Mouse (Mus musculus) hindbrain, postnatal 0 days (tissue): Measurements from ENCODE around the gene 2210010C04Rik. TPM values are rescaled to one million over a fixed set of nuclear protein-coding genes. Genes with fewer than 3 reads are reported as not detected.

Source experiments
- ATAC-seq: fragments of 200-750 bp; cut with Nextera tagmentation; 2 replicates; pipeline ENCODE4 v1.8.0; 2017; ENCODE audit warnings: mild to moderate bottlenecking, moderate TSS enrichment, moderate library complexity
- DNase-seq: peaks from one replicate; pipeline ENCODE4 v3.0.0-alpha.2; 2015; ENCODE audit warnings: low spot score
- H3K27ac ChIP-seq: fragments of 300-500 bp; sonication (generic); 2 replicates; pipeline ENCODE4 v1.5.1; 2014; ENCODE audit warnings: mild to moderate bottlenecking
- H3K27me3 ChIP-seq: fragments of 300-500 bp; sonication (generic); 2 replicates; pipeline ENCODE4 v1.6.1; 2014; ENCODE audit warnings: low read length, mixed read lengths; ENCODE audit not compliant: insufficient read depth
- H3K36me3 ChIP-seq: fragments of 300-500 bp; sonication (generic); 2 replicates; pipeline ENCODE4 v1.6.1; 2014; ENCODE audit warnings: low read length, mixed read lengths; ENCODE audit not compliant: insufficient read depth
- H3K4me1 ChIP-seq: fragments of 300-500 bp; sonication (generic); 2 replicates; pipeline ENCODE4 v1.6.1; 2014; ENCODE audit warnings: antibody characterized with exemption, low read length, mixed read lengths; ENCODE audit not compliant: insufficient read depth
- H3K4me2 ChIP-seq: fragments of 300-500 bp; sonication (generic); 2 replicates; pipeline ENCODE4 v1.6.1; 2014; ENCODE audit warnings: low read depth, mild to moderate bottlenecking, low read length, moderate library complexity, mixed read lengths
- H3K4me3 ChIP-seq: fragments of 300-500 bp; sonication (generic); 2 replicates; pipeline ENCODE4 v1.5.1; 2014; ENCODE audit warnings: low read length
- H3K9ac ChIP-seq: fragments of 300-500 bp; sonication (generic); replicated peaks from 2 replicates; pipeline ENCODE4 v1.6.1; 2014; ENCODE audit warnings: mild to moderate bottlenecking, low read length, moderate library complexity, mixed read lengths
- H3K9me3 ChIP-seq: fragments of 300-500 bp; sonication (generic); 2 replicates; pipeline ENCODE4 v1.6.1; 2016; ENCODE audit warnings: low read length, mixed read lengths
- CTCF ChIP-seq: IDR thresholded peaks from 2 replicates; pipeline ENCODE4 v1.5.1; 2016; ENCODE audit warnings: antibody characterized with exemption, control low read depth, low read depth
- WGBS: fragments of 180-500 bp; shearing (Covaris S2); extraction: QIAGEN DNeasy Blood & Tissue Kit; methylation state at CpG from one replicate; pipeline ENCODE4 v1.1.7; 2014; 5-methylcytosine and 5-hydroxymethylcytosine counted together
- polyA plus RNA-seq: library from polyadenylated mRNA; unstranded; fragments of >200 nt; fragmentation: Nextera tagmentation; extraction: Ambion mirVana; gene quantifications from 2 replicates; pipeline ENCODE4 v1.2.1, GENCODE M21; 2015
- total RNA-seq: library from RNA; depleted of rRNA; stranded (reverse); fragments of >200 nt; gene quantifications from 2 replicates; pipeline ENCODE4 v1.2.3, GENCODE M21; 2014

Gene 2210010C04Rik
- total and polyA plus RNA-seq, 2 experiments from 2014 or later = not detected

- no peak overlapping the region for H3K27ac ChIP-seq
- H3K27me3 ChIP-seq = no peaks in the 10 kb centered on the region
- no peak overlapping the region for H3K4me2 ChIP-seq
- H3K4me1 ChIP-seq = no peaks in the 10 kb centered on the region
- H3K4me3 ChIP-seq = no peak overlapping the region
- no peaks in the 10 kb centered on the region for H3K36me3 ChIP-seq
- ATAC-seq (no peak), DNase-seq (no peak)
- no peaks in the 10 kb centered on the region for H3K9me3 ChIP-seq
- H3K9ac ChIP-seq = no peak overlapping the region
- no peak for TF ChIP-seq CTCF
- 62% methylated on average over 2 of the region's 2 CpGs for WGBS
Observed at GRCm38 (mm10) chr6:41046553-41046952, 11.2 kb upstream of the 2210010C04Rik start.

- H3K4me3 ChIP-seq = no peak overlapping the region
- no peak overlapping the region for H3K9ac ChIP-seq
- H3K27ac ChIP-seq = no peak overlapping the region
- ATAC-seq (no peak; the same call in 1 of the 2 replicates), DNase-seq (no peak)
- no peaks in the 10 kb centered on the region for H3K9me3 ChIP-seq
- H3K27me3 ChIP-seq = no peaks in the 10 kb centered on the region
- TF ChIP-seq CTCF = no peak
- no peaks in the 10 kb centered on the region for H3K4me1 ChIP-seq
- no peaks in the 10 kb centered on the region for H3K36me3 ChIP-seq
- no peak overlapping the region for H3K4me2 ChIP-seq
- 84% methylated on average over 1 of the region's 1 CpGs for WGBS
Observed at GRCm38 (mm10) chr6:41044753-41045152, 9.4 kb upstream of the 2210010C04Rik start.

GRCm38 (mm10) chr6:41044314-41044713, 9.0 kb upstream of the 2210010C04Rik start:
- Histone ChIP-seq H3K4me1 (no peaks in the 10 kb centered on the region), H3K4me3 (no peak overlapping the region), H3K27me3 (no peaks in the 10 kb centered on the region), H3K4me2 (no peak overlapping the region), H3K9ac (no peak overlapping the region), H3K9me3 (no peaks in the 10 kb centered on the region), H3K27ac (no peak overlapping the region), H3K36me3 (no peaks in the 10 kb centered on the region)
- no peak for DNase-seq
- WGBS = 76% methylated on average over 1 of the region's 1 CpGs
- TF ChIP-seq CTCF = no peak
- no peak for ATAC-seq

GRCm38 (mm10) chr6:41032802-41033201, 2.5 kb downstream of the 2210010C04Rik start:
- Histone ChIP-seq H3K9ac (no peak overlapping the region), H3K36me3 (no peaks in the 10 kb centered on the region), H3K27ac (no peak overlapping the region), H3K4me3 (no peak overlapping the region), H3K4me2 (no peak overlapping the region), H3K9me3 (no peaks in the 10 kb centered on the region), H3K27me3 (no peaks in the 10 kb centered on the region), H3K4me1 (no peaks in the 10 kb centered on the region)
- no peak for TF ChIP-seq CTCF
- no peak for DNase-seq
- WGBS = 79% methylated on average over 6 of the region's 6 CpGs
- no peak for ATAC-seq

GRCm38 (mm10) chr6:41032231-41032630, 3.1 kb downstream of the 2210010C04Rik start:
- Histone ChIP-seq H3K4me2 (no peak overlapping the region), H3K36me3 (no peaks in the 10 kb centered on the region), H3K9ac (no peak overlapping the region), H3K4me3 (no peak overlapping the region), H3K27ac (no peak overlapping the region), H3K27me3 (no peaks in the 10 kb centered on the region), H3K9me3 (no peaks in the 10 kb centered on the region), H3K4me1 (no peaks in the 10 kb centered on the region)
- DNase-seq (no peak), ATAC-seq (no peak)
- no peak for TF ChIP-seq CTCF
- WGBS = 87% methylated on average over 3 of the region's 3 CpGs

- Histone ChIP-seq H3K4me2 (no peak overlapping the region), H3K9ac (no peak overlapping the region), H3K9me3 (no peaks in the 10 kb centered on the region), H3K4me3 (no peak overlapping the region), H3K27me3 (no peaks in the 10 kb centered on the region), H3K36me3 (no peaks in the 10 kb centered on the region), H3K4me1 (no peaks in the 10 kb centered on the region), H3K27ac (no peak overlapping the region)
- 90% methylated on average over 3 of the region's 3 CpGs for WGBS
- DNase-seq (no peak), ATAC-seq (no peak)
- no peak for TF ChIP-seq CTCF
Observed at GRCm38 (mm10) chr6:41030821-41031220, 4.5 kb downstream of the 2210010C04Rik start.

GRCm38 (mm10) chr6:41027053-41027452, 8.3 kb downstream of the 2210010C04Rik start:
- WGBS = 35% methylated on average over 2 of the region's 2 CpGs
- no peak for TF ChIP-seq CTCF
- no peak overlapping the region for H3K27ac ChIP-seq
- DNase-seq = no peak
- no peaks in the 10 kb centered on the region for H3K27me3 ChIP-seq
- ATAC-seq = no peak
- H3K9me3 ChIP-seq = no peaks in the 10 kb centered on the region
- no peaks in the 10 kb centered on the region for H3K4me1 ChIP-seq
- H3K4me2 ChIP-seq = no peak overlapping the region
- no peak overlapping the region for H3K9ac ChIP-seq
- no peak overlapping the region for H3K4me3 ChIP-seq
- H3K36me3 ChIP-seq = no peaks in the 10 kb centered on the region
